Mouse (Mus musculus) monocyte, adult 5-6 weeks (primary cell): ENCODE data around the gene 2210408I21Rik. TPM values are rescaled to one million over a fixed set of nuclear protein-coding genes. Genes with fewer than 3 reads are reported as not detected.
A peak's percentile ranks its signal among the peaks of the same experiment; 100 is the strongest.
"Not testable (repeated sequence)": the region's sequence is repeated elsewhere in the genome, so short reads cannot be mapped to it uniquely, and the experiment has no call there.

Source experiments
- ATAC-seq: fragments of 153-309, 156-312 bp; replicated peaks from 2 replicates; pipeline ENCODE4 v1.8.0; 2017; ENCODE audit warnings: mild to moderate bottlenecking; ENCODE audit not compliant: low TSS enrichment, insufficient number of reproducible peaks, severe bottlenecking, poor library complexity, low FRiP score
- total RNA-seq: library from RNA; stranded (forward); fragments of 200-1000, 200-491, 200-594 nt; gene quantifications from 3 replicates; pipeline ENCODE4 v1.2.3, GENCODE M21; 2017

The 2210408I21Rik gene
- 0.64 to 3.6 TPM (median 0.67 TPM) in 3 replicates for total RNA-seq

DNA sequence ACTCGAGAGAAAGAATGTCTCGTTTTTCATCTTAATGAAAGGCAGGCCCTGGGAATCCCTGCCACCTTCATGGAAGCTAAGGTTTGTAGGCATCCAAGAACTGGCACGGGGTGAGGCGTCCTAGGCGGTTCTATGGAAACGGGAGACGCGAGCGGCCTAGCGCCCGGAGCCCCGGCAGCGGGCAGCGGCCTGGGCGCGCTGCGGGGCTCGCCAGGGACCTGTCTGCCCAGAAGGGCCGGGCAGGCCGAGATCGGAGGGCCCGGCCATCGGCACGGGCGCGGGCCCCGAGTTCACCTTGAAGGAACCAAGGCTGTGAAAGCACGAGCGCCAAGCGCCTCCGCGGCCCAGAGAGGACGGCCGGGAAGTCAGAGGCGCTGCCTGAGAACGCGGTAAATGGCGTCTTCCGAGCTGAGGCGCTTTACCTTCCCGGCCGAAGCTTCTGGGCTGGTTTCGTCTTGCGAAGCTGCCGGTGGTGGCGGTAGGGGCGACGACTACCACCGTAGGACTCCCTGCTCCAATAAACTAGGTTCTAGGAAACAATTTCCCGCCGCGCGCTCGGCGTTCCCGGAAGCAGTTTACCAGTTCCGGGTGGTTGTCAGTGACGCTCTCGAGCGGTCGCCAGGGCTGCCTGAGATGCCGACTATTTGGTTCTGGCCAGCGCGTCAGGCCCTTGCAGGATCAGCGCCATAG is at the start of gene 2210408I21Rik, which contains the start of gene Slf1:
Gene 2210408I21Rik, plus strand, starts transcription at position 610 of the 690 bp plus-strand sequence.
Gene Slf1, minus strand, starts transcription at position 543 of the 690 bp plus-strand sequence.
- ATAC-seq: peak; percentile 95

DNA sequence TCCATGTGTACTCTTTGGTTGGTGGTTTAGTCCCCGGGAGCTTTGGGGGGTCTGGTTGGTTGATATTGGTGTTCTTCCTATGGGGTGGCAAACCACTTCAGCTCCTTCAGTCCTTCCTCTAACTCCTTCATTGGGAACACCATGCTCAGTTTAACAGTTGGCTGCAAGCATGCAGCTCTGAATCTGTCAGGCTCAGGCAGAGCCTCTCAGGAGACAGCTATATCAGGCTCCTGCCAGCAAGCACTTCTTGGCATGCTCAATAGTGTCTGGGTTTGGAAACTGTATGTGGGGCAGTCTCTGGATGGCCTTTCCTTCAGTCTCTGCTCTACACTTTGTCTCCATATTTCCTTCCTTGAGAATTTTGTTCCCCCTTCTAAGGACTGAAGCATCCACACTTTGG is 42.5 kb upstream of the 2210408I21Rik start:
- ATAC-seq: not testable (repeated sequence)

GRCm38 (mm10) chr13:77107734-77108133 is 27.6 kb upstream of the 2210408I21Rik start:
- no peak for ATAC-seq

GRCm38 (mm10) chr13:77118695-77119094 is 16.6 kb upstream of the 2210408I21Rik start:
- no peak for ATAC-seq

- ATAC-seq: no peak
These were observed 10.2 kb upstream of the 2210408I21Rik start for GRCm38 (mm10) chr13:77125159-77125558.

GRCm38 (mm10) chr13:77128240-77128639 is 7.1 kb upstream of the 2210408I21Rik start:
- ATAC-seq: no peak

- no peak for ATAC-seq
These were observed 4.2 kb upstream of the 2210408I21Rik start for GRCm38 (mm10) chr13:77131132-77131531.

- peak; percentile 23; the same call in 1 of the 2 replicates for ATAC-seq
These were observed 261 bp downstream of the 2210408I21Rik start for GRCm38 (mm10) chr13:77135621-77135981.

DNA sequence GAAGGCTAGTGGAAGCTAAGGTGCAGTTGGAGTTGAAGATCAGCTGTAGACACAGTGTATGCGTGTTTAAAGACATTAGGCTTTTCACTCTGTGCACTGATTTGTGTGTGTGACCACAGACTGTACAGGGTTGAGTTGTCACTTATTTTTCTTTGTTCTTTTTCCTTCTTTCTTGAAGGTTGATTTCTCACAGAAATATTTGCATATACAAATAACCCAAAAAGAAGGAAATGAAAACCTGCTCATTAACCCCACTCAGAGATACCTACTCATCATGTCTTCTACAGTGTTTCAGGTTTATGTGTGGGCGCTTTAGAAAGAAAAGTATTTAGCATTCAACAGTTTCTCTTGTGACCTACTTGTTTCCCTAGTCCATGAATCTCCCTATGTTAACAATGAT is 5.5 kb downstream of the 2210408I21Rik start:
- ATAC-seq: no peak

DNA sequence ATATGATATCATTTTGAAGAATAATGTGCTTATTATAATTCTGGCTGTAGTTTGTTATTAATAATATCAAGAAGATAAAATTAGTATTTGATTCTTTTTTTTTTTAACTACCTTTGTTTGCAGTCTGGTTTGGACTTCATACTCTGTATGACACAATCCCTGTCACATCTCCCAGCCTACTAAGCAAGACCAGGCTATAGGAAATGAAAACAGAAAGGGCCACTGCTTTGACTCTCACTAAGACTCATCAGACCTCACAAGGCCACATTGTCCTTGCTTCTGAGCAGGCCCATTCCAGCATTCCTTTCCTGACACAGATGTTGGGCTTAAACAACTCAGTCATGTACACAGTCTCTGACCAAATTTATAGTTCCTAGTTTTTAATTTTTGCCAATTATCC is 42.6 kb downstream of the 2210408I21Rik start:
- ATAC-seq: no peak

GRCm38 (mm10) chr13:77190606-77191005 is 55.3 kb downstream of the 2210408I21Rik start:
- no peak for ATAC-seq

GRCm38 (mm10) chr13:77192201-77192600 is 56.9 kb downstream of the 2210408I21Rik start:
- no peak for ATAC-seq

GRCm38 (mm10) chr13:77208764-77209418 is 73.6 kb downstream of the 2210408I21Rik start:
- ATAC-seq: no peak

- ATAC-seq: no peak
These were observed 77.9 kb downstream of the 2210408I21Rik start for GRCm38 (mm10) chr13:77213196-77213595.

DNA sequence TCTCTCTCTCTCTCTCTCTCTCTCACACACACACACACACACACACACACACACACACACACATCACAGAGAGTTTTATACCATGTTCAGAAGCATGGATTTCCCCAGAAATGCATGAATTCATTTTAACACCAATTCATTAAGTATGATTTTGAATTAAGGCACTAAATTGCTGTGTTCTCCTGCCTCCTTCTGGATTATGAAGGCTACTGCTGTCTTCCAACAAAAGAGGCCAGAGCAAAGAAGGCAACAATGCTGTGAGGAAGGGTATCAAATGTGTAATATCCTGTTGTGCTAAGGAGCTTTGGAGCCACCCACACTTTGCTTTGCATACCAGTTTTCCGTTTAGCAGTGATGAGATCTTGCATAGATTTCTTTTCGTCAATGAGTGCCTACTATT is 80.1 kb downstream of the 2210408I21Rik start:
- no peak for ATAC-seq

DNA sequence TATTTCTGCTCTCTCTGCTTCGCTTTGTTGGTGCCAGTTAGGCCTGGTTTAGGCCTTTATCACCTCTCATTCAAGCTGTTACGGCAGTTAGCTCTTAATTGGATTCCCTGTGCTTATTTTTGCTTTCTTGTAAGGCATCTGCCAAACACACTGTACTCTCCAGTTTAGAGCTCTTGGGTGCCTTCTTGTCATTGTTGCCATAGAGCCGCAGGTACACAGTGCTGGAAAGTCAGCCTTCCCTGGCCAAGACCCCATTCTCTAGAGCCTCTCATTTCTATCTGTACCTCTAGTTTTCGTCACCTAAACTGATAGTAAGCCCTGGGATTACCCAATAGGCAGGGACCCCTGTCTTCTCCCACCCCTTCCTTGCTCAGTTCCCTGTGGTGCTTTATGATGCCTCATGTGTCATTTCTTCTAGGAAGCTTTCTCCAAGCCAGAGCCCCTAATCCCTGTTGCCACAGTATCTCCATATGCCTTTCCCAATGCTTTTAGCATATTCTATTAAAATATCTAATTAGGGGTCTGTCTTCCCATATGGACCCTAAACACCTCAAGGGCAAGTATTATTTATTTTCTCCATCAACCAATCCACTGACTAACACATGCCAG is 82.4 kb downstream of the 2210408I21Rik start:
- no peak for ATAC-seq

GRCm38 (mm10) chr13:77221072-77221471 is 85.7 kb downstream of the 2210408I21Rik start:
- no peak for ATAC-seq

DNA sequence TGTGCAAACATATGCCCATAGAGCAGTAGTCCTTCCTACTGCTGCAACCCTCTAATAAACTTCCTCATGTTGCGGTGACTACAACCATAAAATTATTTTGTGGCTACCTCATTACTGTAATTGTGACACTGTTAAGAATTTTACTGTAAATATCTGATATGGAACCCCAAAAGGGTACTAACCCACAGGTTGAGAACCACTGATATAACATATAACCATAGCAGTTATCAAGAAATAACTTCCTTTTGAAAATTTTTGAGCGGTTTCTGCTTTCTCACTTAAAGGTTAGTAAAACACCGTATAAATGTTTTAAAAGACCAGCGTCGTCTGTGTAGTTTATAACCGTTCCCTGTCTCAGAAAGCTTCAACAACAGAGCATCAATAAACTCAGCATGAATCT is 121.2 kb downstream of the 2210408I21Rik start:
- ATAC-seq: no peak

DNA sequence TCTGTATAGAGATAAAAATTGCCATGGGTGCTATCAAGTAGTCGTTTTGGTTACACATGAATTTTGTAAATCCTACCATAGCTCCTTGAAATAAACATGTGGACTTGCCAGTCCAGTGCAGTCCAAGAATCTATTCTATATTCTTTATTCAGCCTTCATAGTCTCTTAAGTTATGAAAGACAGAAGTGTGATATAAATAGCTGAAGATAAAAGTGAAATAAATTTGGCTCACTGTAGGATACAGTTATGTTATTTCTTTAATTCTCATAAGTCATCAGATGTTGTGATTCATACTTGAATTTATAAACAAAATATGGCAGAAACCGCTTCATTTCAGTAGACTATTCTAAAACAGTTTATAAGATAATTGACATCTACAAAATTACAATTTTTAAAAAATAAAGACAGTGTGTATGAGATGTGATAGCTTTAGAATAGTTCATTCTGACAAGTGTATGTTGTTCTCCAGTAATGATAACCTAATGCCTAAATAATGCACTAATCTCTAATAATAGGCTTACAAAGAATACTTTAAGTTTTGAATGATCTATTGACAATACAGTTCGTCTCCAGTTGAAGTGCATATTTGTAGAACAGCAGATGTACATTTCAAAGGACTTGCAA is 127.5 kb downstream of the 2210408I21Rik start:
- ATAC-seq: no peak
